Mouse (Mus musculus) small intestine, adult 2 months (tissue): ENCODE measurements around the gene Myom1. TPM values are rescaled to one million over a fixed set of nuclear protein-coding genes. Genes with fewer than 3 reads are reported as not detected.
A peak's percentile ranks its signal among the peaks of the same experiment; 100 is the strongest.

Experiments used
- H3K27ac ChIP-seq: fragments of 200-500 bp; 2 replicates; pipeline ENCODE4 v1.5.1; 2012; ENCODE audit warnings: low read depth, low read length, control low read depth, inconsistent platforms; ENCODE audit not compliant: insufficient read depth
- H3K27me3 ChIP-seq: fragments of 200-500 bp; 2 replicates; pipeline ENCODE4 v1.6.1; 2012; ENCODE audit warnings: mild to moderate bottlenecking, moderate library complexity, low read length, inconsistent platforms; ENCODE audit not compliant: control insufficient read depth, insufficient read depth
- H3K36me3 ChIP-seq: fragments of 200-500 bp; 2 replicates; pipeline ENCODE4 v1.6.1; 2012; ENCODE audit warnings: mild to moderate bottlenecking, low read length, control low read depth, inconsistent platforms; ENCODE audit not compliant: control insufficient read depth, insufficient read depth
- H3K4me1 ChIP-seq: fragments of 200-500 bp; 2 replicates; pipeline ENCODE4 v1.6.1; 2012; ENCODE audit warnings: low read length, inconsistent platforms, mixed read lengths; ENCODE audit not compliant: control insufficient read depth, insufficient read depth, insufficient read length
- H3K4me3 ChIP-seq: fragments of 200-500 bp; 2 replicates; pipeline ENCODE4 v1.5.1; 2012; ENCODE audit warnings: low read depth, mild to moderate bottlenecking, control low read depth, inconsistent platforms, low read length, moderate library complexity
- CTCF ChIP-seq: fragments of 200-500 bp; IDR thresholded peaks from 2 replicates; pipeline ENCODE4 v1.5.1; 2012; ENCODE audit warnings: low read depth, mild to moderate bottlenecking, control low read depth, inconsistent platforms, low read length, moderate library complexity, mixed read lengths; ENCODE audit not compliant: insufficient replicate concordance, insufficient read length; ENCODE audit errors: extremely low read depth
- POLR2A ChIP-seq: fragments of 200-500 bp; IDR thresholded peaks from 2 replicates; pipeline ENCODE4 v1.6.1; 2012; ENCODE audit warnings: low read depth, mild to moderate bottlenecking, control low read depth, inconsistent platforms, low read length, moderate library complexity
- WGBS: fragments of 180-500 bp; shearing (Covaris S2); methylation state at CpG from one replicate; pipeline ENCODE4 v1.1.7; 2018; 5-methylcytosine and 5-hydroxymethylcytosine counted together
- polyA plus RNA-seq: library from polyadenylated mRNA; depleted of rRNA; stranded (reverse); fragments of >200 nt; gene quantifications from 2 replicates; pipeline ENCODE4 v1.2.3, GENCODE M21; 2012

The Myom1 gene
- polyA plus RNA-seq, 1 experiment, result 3.1 TPM

DNA sequence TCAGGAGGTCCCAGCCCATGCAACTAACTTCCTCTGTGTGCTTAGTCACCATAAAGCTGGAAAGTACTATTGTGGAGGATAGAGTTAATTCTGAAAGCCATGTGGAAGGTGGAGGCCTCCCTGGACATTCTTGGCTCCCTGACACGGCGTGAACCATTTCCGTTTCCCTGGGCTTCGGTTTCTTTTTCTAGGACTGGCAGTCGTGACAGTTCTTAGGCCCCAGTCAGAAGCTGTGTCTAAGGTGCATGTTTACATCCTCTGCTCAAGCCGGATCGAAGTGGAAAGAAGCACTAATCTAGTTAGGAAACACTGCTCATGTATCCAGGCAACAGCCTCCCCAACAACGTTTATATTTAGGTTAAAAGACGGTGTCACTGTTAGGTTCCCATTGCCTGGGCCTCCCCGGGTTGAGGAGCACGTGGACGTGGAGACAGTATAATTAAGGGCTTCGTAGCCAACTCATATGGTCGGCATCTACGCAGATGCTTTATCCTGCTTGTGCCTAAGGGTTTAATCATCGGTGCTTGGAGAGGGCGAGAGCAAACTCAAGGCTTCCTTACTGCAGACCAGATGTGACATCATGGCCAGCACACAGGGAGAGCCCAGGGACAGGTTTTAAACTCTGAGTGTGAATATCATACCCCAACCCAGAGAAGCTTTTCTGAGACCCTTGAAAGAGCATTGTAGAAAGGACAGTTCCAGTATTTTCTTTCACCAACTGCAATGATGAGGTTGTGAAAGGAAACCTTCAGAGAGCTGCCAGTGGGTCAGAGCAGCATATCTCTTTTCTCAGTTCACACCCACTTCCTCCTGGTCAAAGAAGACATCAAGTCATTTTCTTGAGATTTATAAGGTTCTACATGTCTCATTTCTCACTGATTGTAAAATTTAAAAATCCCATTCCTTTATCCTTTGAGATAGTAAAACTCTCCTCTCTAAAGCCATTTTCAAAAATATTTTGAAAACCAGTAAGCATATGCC lies 100.4 kb downstream of the Myom1 start:
- Histone ChIP-seq H3K4me3 (no peak overlapping the region), H3K27me3 (no peaks in the 10 kb centered on the region), H3K4me1 (peaks cover 17% of the 10 kb centered on the region), H3K27ac (peak overlapping the region; percentile 2; the same call in 1 of the 2 replicates), H3K36me3 (no peaks in the 10 kb centered on the region)
- 47% methylated on average over 17 of the region's 17 CpGs for WGBS
- no peak for TF ChIP-seq CTCF
- TF ChIP-seq POLR2A, result no peak

DNA sequence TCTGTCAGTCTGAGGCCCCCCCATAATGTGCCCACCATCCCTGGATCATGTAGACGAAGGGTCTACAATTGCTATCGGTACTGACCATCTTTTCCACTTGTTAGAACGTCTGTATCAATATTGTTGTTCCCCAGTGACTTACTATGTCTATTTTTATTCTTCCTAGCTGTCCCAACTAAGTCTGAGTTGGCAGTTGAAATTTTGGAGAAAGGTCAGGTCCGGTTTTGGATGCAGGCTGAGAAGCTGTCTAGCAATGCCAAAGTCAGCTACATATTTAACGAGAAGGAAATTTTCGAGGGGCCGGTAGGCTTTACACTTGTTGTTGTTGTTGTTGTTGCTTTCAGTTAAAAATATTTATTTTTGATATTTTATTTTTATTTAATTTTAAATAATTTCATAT lies 102.9 kb downstream of the Myom1 start:
- Histone ChIP-seq H3K27ac (no peak overlapping the region), H3K4me1 (peaks cover 14% of the 10 kb centered on the region), H3K4me3 (no peak overlapping the region), H3K27me3 (no peaks in the 10 kb centered on the region), H3K36me3 (no peaks in the 10 kb centered on the region)
- TF ChIP-seq CTCF (no peak), POLR2A (no peak)
- WGBS, result 95% methylated on average over 7 of the region's 7 CpGs

DNA sequence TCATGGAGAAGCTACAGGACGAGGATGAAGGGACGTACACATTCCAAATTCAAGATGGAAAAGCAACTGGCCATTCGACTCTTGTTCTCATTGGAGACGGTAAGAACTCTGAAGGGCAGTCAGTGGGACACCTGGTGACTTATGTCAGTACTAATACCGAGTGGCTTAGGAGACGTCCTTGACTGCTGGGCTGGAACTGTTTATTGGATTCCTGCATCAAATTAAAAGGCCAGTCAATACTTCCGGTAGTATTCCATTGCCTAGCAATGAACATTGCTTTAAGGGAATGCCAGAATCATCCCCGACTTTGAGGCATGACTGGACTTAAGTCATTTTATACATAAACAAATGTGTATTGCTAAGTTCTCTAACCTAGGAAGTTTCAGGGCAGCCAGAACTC lies 103.8 kb downstream of the Myom1 start:
- Histone ChIP-seq H3K36me3 (no peaks in the 10 kb centered on the region), H3K4me3 (no peak overlapping the region), H3K27ac (no peak overlapping the region), H3K27me3 (no peaks in the 10 kb centered on the region), H3K4me1 (peaks cover 5% of the 10 kb centered on the region; the same call in 1 of the 2 replicates)
- WGBS, result 89% methylated on average over 8 of the region's 8 CpGs
- no peak for TF ChIP-seq POLR2A
- TF ChIP-seq CTCF, result no peak

DNA sequence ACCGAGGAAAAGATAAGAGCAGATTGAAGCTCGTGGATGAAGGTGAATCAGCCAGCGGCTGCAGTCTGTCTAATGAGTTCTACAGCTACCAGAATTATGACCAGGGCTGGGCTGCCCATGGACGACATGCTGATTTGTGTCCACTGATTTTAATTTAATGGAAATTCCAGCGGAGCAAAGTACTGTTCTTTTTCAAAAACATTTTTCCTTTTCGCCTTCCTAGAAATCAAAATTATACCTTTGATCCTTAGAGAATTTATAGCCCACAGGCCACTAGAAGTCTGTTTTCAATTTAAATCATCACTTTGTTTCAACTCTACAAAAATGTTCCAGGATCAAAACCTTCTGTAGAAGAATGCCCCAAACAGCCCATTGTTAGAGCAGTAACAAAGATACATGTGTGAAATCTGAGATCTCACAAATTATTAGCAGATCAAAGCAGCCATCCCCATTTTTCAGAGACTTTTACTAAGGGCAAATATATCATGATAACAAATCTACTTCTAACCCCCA lies 108.4 kb downstream of the Myom1 start:
- TF ChIP-seq CTCF (no peak), POLR2A (no peak)
- Histone ChIP-seq H3K4me3 (no peak overlapping the region), H3K36me3 (no peaks in the 10 kb centered on the region), H3K4me1 (no peaks in the 10 kb centered on the region), H3K27ac (no peak overlapping the region), H3K27me3 (no peaks in the 10 kb centered on the region)
- 74% methylated on average over 6 of the region's 6 CpGs for WGBS

DNA sequence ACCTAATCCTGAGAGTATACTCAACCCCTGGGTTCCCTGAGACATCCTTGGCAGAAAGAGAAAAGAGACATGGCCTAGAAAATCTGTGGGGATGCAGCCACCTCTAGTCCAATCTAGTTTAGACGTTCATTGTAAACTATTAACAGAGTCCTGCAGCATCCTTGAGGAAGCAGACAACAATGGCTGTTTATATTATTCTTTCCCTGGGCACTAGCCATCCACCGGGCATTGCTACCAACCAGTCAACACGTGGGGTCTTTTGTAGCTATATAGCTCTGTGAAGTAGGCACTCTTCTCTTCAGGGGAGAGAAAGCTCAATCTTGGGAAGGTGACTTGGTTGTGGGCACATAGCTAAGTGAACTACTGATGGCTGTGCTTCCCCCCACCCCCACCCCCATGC lies 110.3 kb downstream of the Myom1 start:
- H3K4me1 ChIP-seq, result no peaks in the 10 kb centered on the region
- 73% methylated on average over 3 of the region's 3 CpGs for WGBS
- TF ChIP-seq CTCF, result no peak
- no peak for TF ChIP-seq POLR2A
- no peak overlapping the region for H3K4me3 ChIP-seq
- no peaks in the 10 kb centered on the region for H3K27me3 ChIP-seq
- no peaks in the 10 kb centered on the region for H3K36me3 ChIP-seq
- no peak overlapping the region for H3K27ac ChIP-seq

DNA sequence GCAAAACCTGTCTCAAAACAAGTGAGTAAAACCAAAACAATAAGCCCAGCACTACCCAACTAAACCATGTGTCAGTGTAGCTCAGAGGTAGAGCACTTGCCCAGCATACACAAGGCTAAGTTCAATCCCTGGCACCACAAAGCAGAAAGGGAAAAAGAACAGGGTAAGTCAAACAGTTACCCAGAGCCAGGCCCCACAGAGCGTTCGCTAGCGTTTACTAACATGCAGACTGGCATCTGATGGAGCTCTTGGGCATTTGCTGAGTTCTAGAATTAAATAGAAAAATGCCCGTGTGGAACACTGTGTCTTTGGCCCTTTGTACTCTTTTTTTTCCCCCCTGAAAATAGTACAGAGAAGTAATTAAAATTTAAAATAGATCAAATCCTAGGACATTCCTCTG lies 111.8 kb downstream of the Myom1 start:
- no peak overlapping the region for H3K27ac ChIP-seq
- H3K27me3 ChIP-seq, result no peaks in the 10 kb centered on the region
- TF ChIP-seq CTCF, result no peak
- no peak for TF ChIP-seq POLR2A
- H3K36me3 ChIP-seq, result no peaks in the 10 kb centered on the region
- 89% methylated on average over 4 of the region's 4 CpGs for WGBS
- H3K4me3 ChIP-seq, result no peak overlapping the region
- no peaks in the 10 kb centered on the region for H3K4me1 ChIP-seq

DNA sequence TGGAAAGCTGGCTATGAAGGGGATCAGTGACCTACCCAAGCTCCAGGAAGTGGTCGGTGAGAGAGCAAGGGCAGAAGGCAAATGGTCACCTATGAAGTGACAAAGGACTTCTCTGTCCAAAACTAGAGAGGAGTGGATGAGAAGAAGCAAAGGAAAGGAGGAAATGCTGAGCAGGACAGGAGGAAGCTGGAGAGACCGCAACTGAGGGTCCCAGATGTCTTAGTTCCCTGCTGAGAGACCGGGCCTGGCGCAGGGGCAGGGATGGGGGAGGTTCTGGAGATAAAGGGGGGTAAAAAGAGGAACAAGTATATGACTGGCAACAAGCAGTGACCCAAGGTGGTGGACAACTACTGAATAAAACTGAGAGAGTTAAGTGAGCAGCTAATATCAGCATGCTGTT lies 115.5 kb downstream of the Myom1 start:
- Histone ChIP-seq H3K27ac (no peak overlapping the region), H3K4me1 (no peaks in the 10 kb centered on the region), H3K36me3 (no peaks in the 10 kb centered on the region), H3K27me3 (no peaks in the 10 kb centered on the region), H3K4me3 (no peak overlapping the region)
- 81% methylated on average over 4 of the region's 4 CpGs for WGBS
- TF ChIP-seq CTCF, result no peak
- TF ChIP-seq POLR2A, result no peak

DNA sequence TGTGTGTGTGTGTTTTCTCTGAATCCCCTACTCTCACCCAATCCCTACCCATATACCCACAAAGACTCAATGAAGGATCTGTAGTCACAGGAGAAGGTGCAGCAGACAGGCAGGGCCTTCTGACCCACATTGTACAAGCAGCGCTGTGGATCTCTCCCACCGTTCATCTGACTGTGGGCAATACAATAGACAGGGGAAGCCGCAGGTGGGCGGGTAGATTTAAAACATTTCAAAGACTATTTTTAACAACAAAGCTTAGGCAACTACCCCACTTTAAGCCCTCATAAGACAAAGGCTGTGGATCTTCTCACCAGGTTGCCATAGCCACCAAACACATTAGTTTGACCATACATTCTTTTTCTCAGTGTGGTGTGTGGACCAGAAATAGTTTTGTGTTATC lies 116.2 kb downstream of the Myom1 start:
- Histone ChIP-seq H3K4me3 (no peak overlapping the region), H3K27ac (no peak overlapping the region), H3K4me1 (no peaks in the 10 kb centered on the region), H3K27me3 (no peaks in the 10 kb centered on the region), H3K36me3 (no peaks in the 10 kb centered on the region)
- TF ChIP-seq CTCF (no peak), POLR2A (no peak)
- WGBS, result 84% methylated on average over 4 of the region's 4 CpGs
